8 mouse cellular contexts compared by ENCODE assay signal in the genomic region with DNA sequence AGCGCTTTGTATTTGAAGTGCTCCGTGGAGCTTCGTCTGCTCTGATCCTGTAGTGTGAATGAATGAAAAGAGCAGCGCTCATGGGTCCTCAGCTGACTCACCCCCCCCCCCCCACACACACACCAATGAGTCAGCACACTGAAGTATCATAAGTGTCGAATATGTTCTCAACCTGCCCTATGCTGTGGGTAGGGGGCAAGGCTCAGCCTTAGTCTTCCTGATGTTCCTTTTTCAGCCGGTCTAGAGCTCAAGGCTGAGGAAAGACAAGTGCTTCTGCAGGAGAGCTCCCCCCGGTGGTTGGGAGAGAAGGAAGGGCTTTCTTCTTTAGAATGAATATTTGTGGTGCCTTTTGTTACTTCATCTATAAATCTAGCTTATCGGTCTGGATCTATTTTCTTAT. TPM values are rescaled to one million over a fixed set of nuclear protein-coding genes. Genes with fewer than 3 reads are reported as not detected.
A peak's percentile ranks its signal among the peaks of the same experiment; 100 is the strongest.
DNase-seq lines count a peak whose midpoint lies in the region; TF ChIP-seq lines count a peak whose summit lies in the region.

No protein-coding gene starts in this region.

- no peak overlapping the region for H3K4me3 ChIP-seq in gastrocnemius, adult 2 months

- H3K27ac ChIP-seq in gastrocnemius, adult 2 months = no peak overlapping the region

- intact Hi-C loops in gastrocnemius, adult 2 months (cut with DNase I) = no loop called here

- no peak for DNase-seq in gastrocnemius, adult 2 months
- DNase-seq in gastrocnemius, adult 8-10 months (ENCODE audit: low spot score in 2 of 2) = no peak
- peak; percentile 5 to 6 for DNase-seq in urinary bladder, postnatal 36 days (ENCODE audit: low spot score in 2 of 2)
- no peak for DNase-seq in urinary bladder, postnatal 4 days (ENCODE audit: low spot score in 2 of 2)
- DNase-seq in kidney, adult 18-20 months = peak; percentile 52
- peak; percentile 37 for DNase-seq in lung, postnatal 10 days
- DNase-seq in T-cell, adult 2 months (ENCODE audit: low spot score) = no peak
- no peak for DNase-seq in ovary, adult 18-20 months (ENCODE audit: low spot score)

- peak; percentile 40 for TF ChIP-seq CTCF in gastrocnemius, adult 2 months (IDR thresholded peaks at IDR 0.05)

RNA-seq across cellular contexts. Expression of a gene that starts 1.1 kb away (rescaled TPM):
- not detected for total RNA-seq in gastrocnemius, adult 2 months (2021)
- total RNA-seq in gastrocnemius, adult 8-10 months (2022) = not detected

Comparison
In these comparisons a context has a peak if more than half of its experiments do, and no peak if none do; other contexts are left out.
1. DNase-seq: peak in urinary bladder, postnatal 36 days (2 of 2), kidney, adult 18-20 months (single experiment) and lung, postnatal 10 days (single experiment); none in gastrocnemius, adult 2 months (single experiment), gastrocnemius, adult 8-10 months (0 of 2), urinary bladder, postnatal 4 days (0 of 2), T-cell, adult 2 months (single experiment) and ovary, adult 18-20 months (single experiment).